Mouse (Mus musculus) small intestine, adult 2 months (tissue): ENCODE measurements around the gene St6galnac3.

Experiments
- CTCF ChIP-seq: fragments of 200-500 bp; IDR thresholded peaks from 2 replicates; pipeline ENCODE4 v1.5.1; 2012; ENCODE audit warnings: low read depth, mild to moderate bottlenecking, control low read depth, inconsistent platforms, low read length, moderate library complexity, mixed read lengths; ENCODE audit not compliant: insufficient replicate concordance, insufficient read length; ENCODE audit errors: extremely low read depth
- POLR2A ChIP-seq: fragments of 200-500 bp; IDR thresholded peaks from 2 replicates; pipeline ENCODE4 v1.6.1; 2012; ENCODE audit warnings: low read depth, mild to moderate bottlenecking, control low read depth, inconsistent platforms, low read length, moderate library complexity

DNA sequence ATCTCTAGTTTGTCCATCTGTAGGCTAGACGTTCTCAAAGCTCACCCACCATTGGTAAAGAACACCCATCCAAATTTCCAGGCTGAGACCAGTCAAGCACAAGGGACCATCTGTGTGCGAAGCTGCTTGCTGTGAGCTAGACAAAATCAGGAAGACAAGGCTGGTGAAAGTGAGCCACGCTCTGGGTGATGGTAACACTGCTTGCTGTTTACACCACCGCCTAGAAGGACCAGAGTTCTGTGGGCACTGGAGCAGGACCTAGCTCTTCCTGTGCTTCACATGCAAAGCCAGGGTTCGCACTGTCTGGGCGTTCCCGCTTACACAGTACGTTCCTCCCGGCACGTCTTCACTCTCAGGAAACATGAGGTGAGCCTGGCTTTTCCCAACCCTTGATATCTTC, 42.7 kb downstream of the St6galnac3 start:
- TF ChIP-seq CTCF (no peak), POLR2A (no peak)
